Mouse (Mus musculus): Measurements from ENCODE around the gene Olfr750.

Gene Olfr750

DNA sequence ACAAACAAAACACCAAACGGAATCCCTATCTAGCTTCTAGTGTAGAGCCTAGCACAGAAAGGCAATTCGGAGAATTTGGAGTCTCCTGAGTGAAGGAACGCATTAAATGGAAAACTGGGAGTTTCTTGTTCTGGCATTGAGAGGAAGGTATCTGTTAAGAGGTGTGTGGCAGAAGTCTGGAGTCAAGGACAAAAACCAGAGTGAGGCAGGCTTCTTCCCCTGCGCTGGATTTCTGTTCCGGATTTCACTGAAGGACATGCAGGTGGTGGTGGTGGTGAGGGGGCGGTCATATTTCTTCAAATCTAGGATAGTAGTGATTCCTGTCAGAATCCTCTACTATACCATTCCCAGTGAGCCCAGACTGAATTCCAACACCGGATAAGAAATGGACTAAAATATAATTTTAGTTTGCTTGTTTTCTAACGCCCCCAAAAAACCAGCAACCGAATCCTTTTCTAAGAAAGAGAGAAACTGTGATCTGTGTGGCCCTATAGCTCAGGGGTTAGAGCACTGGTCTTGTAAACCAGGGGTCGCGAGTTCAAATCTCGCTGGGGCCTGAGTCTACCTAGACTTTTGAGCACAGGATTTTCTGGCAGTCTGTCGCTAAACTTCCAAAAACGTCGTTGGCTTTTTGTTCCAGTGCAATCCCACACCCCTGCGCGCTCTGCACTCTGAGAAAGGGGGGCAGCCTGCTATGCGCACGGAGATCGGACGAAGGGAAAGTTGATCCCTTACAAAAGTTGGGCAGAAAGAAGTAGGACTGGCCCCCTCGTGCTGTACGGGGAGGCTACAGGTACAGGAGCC, 14.1 kb upstream of the Olfr750 start:
- DNase-seq (ENCODE audit: low read depth, low spot score): peak; percentile 91

DNA sequence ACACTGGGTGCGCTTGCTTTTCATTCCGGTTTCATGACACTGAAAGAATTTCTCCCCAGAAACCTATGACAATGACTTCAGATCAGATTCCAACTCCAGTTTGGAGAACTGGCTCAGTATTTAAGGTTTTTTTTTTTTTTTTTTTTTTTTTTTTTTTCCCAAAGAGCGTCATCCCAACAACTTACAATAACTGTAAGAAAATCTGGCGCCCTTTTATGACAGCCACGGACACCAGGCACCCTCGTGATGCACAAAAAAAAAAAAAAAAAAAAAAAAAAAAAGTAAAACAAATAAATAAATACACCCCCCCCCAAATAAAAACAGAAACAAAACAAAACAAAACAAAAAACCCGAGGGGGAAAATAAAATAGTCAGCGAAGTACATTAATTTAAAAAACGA, 13.5 kb upstream of the Olfr750 start:
- no peak for DNase-seq (ENCODE audit: low read depth, low spot score)

DNA sequence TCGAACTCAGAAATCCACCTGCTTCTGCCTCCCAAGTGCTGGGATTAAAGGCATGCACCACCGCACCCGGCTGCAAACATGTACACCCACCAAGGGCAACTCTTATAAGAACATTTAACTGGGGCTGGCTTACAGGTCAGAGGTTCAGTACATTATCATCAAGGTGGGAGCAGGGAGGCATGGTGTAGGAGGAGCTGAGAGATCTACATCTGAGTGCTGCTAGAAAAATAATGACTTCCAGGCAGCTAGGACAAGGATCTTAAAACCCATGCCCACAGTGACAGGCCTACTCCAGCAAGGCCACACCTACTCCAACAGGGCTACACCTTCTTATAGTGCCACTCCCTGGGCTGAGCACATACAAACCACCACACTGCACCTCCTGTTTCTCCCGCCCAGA, 11.7 kb upstream of the Olfr750 start:
- DNase-seq (ENCODE audit: low read depth, low spot score): no peak

DNA sequence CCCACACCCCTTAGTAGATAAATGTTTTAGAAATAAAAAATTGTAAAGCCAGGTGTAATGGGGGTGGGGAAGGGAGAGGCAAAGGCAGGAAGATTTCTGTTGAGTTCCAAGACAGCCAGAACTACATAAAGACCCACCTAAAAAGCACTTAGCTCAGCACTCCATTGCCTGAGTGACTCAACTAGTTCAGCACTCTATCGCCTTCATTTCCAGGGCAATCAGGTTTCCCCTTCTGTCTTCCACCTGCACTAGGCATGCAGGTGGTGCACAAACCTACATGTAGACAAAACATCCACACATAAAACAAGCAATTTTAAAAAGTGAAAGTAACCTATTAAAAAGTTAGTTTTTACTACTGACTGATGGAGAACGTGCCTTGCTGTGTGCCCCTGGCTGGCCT, 10.9 kb upstream of the Olfr750 start:
- DNase-seq (ENCODE audit: low read depth, low spot score): no peak

DNA sequence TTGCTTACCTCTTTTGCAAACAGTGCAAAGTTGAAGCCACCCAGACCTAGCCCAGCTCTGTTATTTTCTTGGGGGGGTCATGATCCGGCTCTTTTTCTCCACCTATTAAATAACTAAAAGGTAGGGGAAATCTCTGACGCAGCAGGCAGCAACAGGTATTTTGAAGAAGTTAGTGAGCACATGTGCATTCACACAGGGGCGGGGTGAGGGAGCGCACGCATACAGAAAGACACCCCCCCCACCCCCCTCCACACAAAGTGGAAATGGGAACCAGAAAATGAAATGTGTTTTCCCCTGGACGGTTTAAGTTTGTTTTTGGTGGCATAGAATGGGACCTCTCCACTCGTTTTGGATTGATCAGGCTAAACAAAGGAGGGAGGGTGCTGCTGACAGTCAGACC, 9.6 kb upstream of the Olfr750 start:
- DNase-seq (ENCODE audit: low read depth, low spot score): no peak

DNA sequence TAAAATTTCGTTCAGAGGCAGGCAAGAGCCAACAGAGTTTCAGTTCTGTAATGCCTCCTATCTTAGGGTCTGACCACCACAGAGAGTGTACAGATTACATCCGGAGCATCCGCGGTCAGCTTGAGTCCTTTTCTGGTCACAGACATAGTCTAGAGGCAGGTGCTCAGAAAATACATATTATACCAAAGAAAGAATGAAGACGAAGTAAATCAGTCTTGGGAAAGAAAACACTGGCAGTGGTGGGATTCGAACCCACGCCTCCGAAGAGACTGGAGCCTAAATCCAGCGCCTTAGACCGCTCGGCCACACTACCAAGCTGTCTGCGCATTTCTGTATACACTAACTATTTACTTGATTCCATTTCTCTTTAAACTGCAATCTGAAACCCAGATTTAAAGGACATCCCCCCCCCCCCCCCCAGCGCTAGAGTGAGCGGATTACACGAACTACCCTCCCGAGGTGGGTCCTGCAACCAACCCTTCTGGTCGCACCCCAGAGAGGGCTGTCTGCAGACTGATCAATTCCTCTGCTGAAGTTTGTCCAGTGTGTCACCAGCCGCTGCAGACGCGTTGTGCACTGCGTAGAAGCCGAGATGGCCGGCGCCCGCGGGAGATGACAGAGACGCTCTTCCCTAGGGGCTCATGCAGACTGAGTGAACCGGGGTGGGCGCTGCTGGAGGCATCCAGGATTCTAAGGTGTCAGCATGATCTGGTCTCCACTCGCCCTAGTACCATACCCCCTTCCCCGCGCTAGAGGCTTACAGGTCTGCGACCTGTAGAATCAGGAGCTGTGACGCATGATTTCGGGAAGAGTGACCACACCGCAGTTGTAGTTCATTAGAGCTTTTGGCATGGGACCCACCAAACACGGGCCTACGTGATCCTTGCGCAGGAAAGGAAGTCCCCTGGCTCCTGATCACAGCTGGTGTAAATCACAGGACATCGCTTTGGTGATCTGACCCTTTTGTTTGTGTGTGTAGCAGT, 8.7 kb upstream of the Olfr750 start:
- peak; percentile 87 for DNase-seq (ENCODE audit: low read depth, low spot score)

DNA sequence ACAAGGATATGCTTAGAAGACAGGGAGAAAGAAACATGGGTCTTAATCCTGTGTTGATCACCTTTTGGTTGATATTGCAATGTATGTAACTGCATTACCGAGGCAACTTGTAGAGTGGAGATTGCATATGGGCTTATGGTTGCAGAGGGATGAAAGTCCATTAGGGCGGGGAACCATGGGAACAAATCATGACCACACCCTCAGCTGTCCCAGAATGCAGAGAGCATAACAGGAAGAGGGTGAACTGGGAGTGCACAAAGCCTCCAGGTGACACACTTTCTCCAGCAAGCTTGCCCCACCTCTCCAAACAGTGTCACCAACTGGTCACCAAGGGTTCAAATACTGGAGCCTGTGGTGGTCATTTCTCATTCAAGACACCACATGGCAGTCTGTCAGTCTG, 6.8 kb upstream of the Olfr750 start:
- no peak for DNase-seq (ENCODE audit: low read depth, low spot score)

DNA sequence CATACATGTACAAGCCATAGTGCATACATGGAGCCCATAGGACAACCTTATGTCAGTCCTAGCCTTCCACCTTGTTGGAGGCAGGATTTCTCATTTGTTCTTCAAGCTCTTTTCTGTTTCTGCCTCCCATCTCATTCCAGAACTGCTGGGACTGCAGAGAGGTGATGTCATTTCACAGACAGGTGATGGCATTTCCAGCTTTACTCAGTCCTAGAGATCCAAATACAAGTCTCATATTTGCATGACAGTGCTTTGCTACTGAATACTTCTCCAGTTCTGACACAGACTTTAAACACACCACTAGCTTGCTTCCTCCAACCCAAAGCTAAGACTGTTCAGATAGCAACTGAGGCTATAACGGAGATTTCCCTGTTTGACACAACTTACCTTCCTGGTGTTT, 4.9 kb upstream of the Olfr750 start:
- no peak for DNase-seq (ENCODE audit: low read depth, low spot score)

DNA sequence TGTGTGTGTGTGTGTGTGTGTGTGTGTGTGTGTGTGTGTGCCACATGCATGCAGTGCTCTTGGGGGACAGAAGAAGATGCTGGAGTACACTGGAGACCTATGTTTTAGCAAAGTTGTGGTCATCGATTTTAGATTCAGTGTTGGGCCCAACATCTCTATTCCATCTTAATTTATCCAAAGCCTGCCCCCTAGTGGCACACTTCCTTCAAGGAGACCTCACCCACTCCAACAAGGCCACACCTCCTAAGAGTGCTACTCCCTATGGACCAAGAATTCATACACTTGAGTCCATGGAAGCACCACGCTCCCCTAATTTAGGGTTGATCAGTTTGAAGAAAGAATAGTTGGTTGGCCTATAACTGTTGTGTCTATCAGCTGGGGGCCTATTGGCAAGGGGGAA, 4.6 kb downstream of the Olfr750 start:
- DNase-seq (ENCODE audit: low read depth, low spot score): peak; percentile 91

DNA sequence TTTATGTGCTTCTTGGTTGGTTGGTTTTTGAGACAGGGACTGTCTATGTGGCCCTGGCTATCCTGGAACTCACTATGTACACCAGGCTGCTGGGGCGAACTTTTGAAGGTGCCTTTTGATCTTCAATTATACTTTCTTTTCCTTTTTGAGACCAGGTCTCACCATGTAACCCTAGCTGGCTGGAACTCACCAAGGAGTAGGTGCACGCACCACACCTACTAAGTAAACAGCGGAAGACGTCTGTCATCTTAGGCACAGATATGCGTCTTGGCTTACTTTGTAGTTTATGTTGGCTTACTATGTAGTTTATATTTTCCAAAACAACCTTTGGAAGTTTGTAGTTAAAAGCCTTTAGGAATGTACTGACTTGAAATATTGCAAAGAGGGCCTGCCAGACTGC, 5.3 kb downstream of the Olfr750 start:
- no peak for DNase-seq (ENCODE audit: low read depth, low spot score)

DNA sequence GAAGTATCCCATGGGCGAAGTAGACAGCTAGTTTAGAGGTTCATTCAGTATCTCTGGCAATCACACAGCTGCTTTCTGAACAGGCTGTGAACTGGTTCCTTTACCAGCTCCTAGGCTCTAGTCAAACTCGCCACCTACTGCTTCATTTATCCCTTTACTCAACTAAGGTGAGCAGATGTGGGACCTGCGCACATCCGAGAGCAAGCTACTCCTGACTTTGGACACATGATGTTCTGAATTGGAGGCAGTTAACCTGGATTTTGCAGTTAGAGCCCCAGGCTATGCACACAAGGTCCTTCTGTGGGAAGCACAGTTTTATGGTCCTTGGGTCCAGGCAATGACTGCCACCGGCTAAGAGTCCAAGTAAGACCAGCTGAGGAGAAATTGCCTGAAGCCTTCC, 13.5 kb downstream of the Olfr750 start:
- DNase-seq (ENCODE audit: low read depth, low spot score): no peak

DNA sequence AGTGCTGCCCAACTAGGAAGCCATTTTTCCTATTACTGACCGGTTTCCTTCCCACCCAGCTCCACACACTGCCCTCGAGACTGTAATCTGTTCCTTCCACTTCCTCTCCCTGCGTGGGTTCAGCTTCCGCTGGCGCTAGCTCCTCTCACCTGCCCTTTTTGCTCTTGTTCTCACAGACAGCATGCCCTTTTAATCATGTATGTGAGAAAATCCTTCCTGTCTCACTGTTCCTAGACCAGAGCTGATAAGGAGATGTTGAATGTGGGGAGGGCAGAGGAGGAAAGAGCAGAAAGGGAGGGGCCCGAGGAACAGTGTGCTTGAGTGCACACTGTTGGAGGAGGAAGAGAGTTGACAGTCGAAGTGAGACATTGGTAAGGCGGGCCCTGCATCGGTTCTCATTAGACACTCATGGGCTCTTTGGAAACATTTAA, 16.8 kb downstream of the Olfr750 start, which contains the start of gene Rnase12:
TSS of gene Rnase12 (minus strand) at position 261 of the 431 bp plus-strand sequence.
- no peak for DNase-seq (ENCODE audit: low read depth, low spot score)

DNA sequence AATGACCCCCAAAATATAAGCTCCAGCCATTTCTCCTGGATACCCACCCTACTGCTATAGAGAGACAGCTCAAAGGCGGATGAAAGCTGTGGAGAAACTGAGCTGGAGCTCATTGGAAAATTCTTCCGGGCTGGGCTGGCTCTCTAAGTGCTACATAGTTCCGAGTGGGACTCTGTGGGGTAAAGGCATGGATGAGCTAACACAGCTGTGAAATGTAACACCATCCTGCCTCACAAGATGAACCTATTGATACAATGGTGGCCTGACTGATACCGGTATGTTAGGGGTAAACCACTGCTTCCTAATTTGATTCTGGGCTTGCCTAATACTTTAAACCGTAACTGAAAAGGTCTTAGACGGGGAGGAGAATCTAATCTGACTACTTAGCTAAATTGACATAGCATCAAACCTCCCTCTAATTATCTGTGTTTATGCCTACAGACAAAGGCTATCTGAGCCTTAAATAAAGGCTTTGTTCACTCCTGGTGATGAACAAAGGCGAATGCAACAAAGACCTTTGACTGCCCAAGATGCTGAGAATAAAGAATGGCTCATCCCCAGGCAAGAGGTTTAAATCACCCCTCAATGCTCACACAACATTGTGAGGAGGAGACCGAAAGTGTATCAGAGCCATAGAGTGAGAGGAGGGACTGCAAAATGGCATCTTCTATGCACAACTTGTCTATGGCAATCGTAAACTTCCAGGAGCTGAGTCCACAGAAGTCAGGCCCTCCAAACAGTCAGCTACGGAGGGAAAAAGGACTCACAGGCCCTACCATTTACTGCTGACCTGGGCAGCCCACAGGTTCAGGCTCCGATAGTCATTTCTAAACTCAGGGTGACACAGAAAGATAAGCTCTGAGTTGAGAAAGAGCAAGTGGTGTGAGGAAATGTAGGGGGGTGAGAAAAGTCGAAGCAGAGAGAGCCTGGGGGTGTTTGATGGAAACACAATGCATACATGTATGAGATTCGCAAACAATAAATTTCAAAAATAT, 19.7 kb downstream of the Olfr750 start:
- no peak for DNase-seq (ENCODE audit: low read depth, low spot score)

DNA sequence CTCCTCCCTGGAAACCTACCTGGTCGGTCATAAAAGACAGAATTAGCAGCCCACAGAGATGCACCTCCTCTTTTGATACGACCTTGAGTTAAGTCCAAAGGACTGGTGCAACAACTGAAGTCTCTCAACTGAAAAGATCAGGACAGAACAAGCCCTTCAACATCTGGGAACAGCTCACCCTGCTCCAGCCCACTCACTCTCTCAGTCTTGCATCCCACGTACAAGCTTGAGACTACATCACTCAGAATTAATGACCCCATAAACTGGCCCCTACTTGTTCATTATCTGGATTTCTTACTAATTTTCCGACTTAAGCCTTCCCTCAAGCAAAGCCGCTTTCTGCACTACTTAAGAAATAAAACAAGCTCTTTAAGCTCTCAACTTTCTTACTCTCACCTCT, 21.1 kb downstream of the Olfr750 start:
- DNase-seq (ENCODE audit: low read depth, low spot score): no peak

DNA sequence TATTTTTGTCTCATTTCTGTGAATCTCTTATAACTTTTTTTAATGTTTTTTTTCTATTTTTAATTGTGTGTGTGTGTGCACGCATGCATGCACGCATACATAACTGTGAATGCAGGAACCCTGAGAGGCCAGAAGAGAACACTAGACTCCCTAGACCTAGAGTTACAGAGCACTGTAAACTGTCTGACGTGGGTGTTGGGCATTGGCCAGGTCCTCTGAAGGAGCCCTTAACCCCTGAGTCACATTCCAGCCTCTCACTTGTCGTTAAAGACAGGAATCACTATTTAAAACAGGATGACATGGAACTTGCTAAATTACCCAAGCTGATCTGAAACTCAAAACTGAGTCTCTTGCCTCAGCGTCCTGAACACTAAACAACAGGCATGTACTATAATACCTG, 22.3 kb downstream of the Olfr750 start:
- no peak for DNase-seq (ENCODE audit: low read depth, low spot score)

DNA sequence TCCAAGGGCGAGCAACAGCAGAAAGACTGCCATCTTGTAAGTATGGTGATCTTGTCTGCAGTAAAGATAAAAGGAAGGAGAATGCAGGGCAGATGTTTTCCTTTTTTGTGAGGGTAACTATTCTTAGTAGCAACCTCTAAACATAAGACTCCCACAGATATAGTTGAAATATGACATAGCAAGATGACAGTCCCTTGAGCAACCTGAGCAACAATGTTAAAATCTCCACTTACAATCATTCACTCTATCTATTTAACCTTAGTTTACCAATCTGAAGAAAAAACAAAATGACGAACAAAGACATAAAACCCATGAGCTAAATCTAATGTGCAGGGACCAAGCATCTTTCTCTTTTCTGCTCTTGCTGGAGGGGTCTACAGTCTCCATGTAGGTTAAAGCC, 24.2 kb downstream of the Olfr750 start, which contains the start of gene Rnase11:
TSS of gene Rnase11 (minus strand) at position 101 of the 400 bp plus-strand sequence.
- no peak for DNase-seq (ENCODE audit: low read depth, low spot score)

DNA sequence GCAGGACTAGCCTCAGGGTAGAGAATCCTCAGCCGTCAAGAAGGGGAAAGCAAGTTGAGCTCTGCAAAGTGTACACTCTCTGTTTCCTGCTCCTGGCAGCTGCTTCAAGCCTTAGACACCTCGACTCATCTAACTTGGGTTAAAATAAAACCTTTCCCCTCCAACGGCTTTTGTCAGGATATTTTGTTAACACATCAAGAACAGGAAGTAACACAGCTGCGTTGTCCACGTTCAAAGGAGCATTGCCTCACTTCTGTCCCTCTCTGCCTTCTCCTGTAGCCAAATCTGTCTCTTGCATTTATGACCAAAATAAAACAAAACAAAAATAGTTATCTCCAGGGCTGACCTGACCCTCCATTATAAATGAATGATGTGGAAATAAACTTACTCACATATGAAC, 26.4 kb downstream of the Olfr750 start:
- DNase-seq (ENCODE audit: low read depth, low spot score): no peak

DNA sequence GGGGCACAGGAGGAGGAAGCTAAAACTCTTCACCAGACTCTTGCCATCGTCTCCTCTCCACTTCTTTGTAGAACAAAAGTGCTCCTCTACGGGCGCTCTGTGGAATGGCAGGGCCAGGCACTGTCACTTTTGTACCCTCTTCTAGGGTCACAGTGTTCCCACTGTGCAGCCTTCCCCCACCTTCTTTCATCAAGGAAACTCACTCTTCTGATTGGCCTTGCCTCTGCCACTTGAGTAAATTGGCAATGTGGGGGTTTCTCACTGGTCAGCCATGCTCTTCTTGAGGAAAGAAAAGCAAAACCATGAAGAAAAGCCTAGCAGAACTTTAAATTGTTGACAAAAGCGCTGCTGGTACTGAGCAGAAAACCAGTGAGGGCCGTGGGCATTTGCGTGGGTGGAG, 32.5 kb downstream of the Olfr750 start, which contains the start of gene Rnase9:
TSS of gene Rnase9 (minus strand) at position 101 of the 400 bp plus-strand sequence.
- DNase-seq (ENCODE audit: low read depth, low spot score): peak; percentile 37

DNA sequence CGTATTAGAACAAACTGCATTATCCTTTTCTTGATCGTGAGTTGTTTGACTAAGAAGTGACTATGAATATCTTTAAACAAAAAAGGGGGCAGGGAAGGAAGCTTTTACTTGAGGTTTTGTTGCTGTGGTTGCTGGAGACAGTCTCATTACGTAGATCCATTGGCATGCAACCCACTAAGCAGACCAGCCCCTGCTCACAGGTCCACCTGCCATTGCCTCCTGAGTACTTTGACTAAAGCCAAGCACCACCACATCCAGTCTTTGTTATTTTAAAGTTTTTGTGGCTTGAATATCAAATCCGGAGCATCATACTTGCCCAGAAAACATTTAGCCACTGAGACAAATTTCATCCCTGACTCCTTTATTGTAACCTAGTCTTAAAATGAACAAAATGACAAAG, 38.0 kb downstream of the Olfr750 start:
- DNase-seq (ENCODE audit: low read depth, low spot score): no peak

DNA sequence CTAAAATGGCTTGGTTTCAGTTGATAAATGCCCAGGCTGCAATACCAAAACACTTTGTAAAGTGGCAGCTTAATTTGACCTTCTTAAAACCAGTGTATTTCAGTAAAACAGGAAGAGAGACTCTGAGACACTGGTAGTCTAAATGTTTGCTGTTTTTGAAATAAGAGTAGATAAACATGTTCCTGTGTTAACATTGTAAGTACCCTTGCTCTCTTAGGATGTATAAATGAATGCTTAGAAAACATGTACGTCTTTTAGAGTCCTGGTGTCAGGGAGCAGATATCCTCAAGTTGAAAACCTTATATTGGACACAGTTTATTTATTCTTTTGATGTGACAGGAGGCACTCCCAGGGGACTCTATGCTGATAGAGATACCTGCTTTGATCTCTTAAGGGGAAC, 39.0 kb downstream of the Olfr750 start:
- DNase-seq (ENCODE audit: low read depth, low spot score): no peak
